Mouse (Mus musculus) lung, embryonic 16.5 days (tissue): ENCODE measurements around the gene Pla2g4b. TPM values are rescaled to one million over a fixed set of nuclear protein-coding genes. Genes with fewer than 3 reads are reported as not detected.
A peak's percentile ranks its signal among the peaks of the same experiment; 100 is the strongest.

Source experiments
- ATAC-seq: fragments of 200-750 bp; cut with Nextera tagmentation; 2 replicates; pipeline ENCODE4 v1.8.0; 2017; ENCODE audit warnings: low read depth, mild to moderate bottlenecking, moderate library complexity
- H3K27ac ChIP-seq: fragments of 300-500 bp; sonication (generic); 2 replicates; pipeline ENCODE4 v1.5.1; 2014; ENCODE audit warnings: mild to moderate bottlenecking, control low read depth, low read length
- H3K27me3 ChIP-seq: fragments of 300-500 bp; sonication (generic); 2 replicates; pipeline ENCODE4 v1.6.1; 2014; ENCODE audit warnings: low read depth, low read length, mixed read lengths; ENCODE audit not compliant: control insufficient read depth, insufficient read depth
- H3K36me3 ChIP-seq: fragments of 300-500 bp; sonication (generic); 2 replicates; pipeline ENCODE4 v1.6.1; 2014; ENCODE audit warnings: low read length; ENCODE audit not compliant: control insufficient read depth, insufficient read depth
- H3K4me1 ChIP-seq: fragments of 300-500 bp; sonication (generic); replicated peaks from 2 replicates; pipeline ENCODE4 v1.6.1; 2014; ENCODE audit warnings: low read length, mixed read lengths; ENCODE audit not compliant: control insufficient read depth, insufficient read depth
- H3K4me2 ChIP-seq: fragments of 300-500 bp; sonication (generic); 2 replicates; pipeline ENCODE4 v1.6.1; 2014; ENCODE audit warnings: low read depth, low read length, control low read depth
- H3K4me3 ChIP-seq: fragments of 300-500 bp; sonication (generic); 2 replicates; pipeline ENCODE4 v1.5.1; 2014; ENCODE audit warnings: mild to moderate bottlenecking, low read length, control low read depth
- H3K9ac ChIP-seq: fragments of 300-500 bp; sonication (generic); 2 replicates; pipeline ENCODE4 v1.6.1; 2014; ENCODE audit warnings: low read length, control low read depth
- H3K9me3 ChIP-seq: fragments of 300-500 bp; sonication (generic); 2 replicates; pipeline ENCODE4 v1.6.1; 2016; ENCODE audit warnings: low read length; ENCODE audit not compliant: control insufficient read depth
- WGBS: fragments of 180-500 bp; shearing (Covaris S2); extraction: QIAGEN DNeasy Blood & Tissue Kit; methylation state at CpG from one replicate; pipeline ENCODE4 v1.1.7; 2014; 5-methylcytosine and 5-hydroxymethylcytosine counted together
- polyA plus RNA-seq: library from polyadenylated mRNA; unstranded; fragments of >200 nt; fragmentation: Nextera tagmentation; extraction: Ambion mirVana; gene quantifications from 2 replicates; pipeline ENCODE4 v1.2.1, GENCODE M21; 2015

Pla2g4b gene
- polyA plus RNA-seq, 1 experiment from 2014 or later = 1.1 TPM

GRCm38 (mm10) chr2:119995391-119996281, 37.6 kb upstream of the Pla2g4b start:
- H3K27ac ChIP-seq = peak overlapping the region; percentile 94
- no peak overlapping the region for H3K4me2 ChIP-seq
- H3K9me3 ChIP-seq = no peaks in the 10 kb centered on the region
- peaks cover 20% of the 10 kb centered on the region for H3K4me1 ChIP-seq
- 28% methylated on average over 9 of the region's 9 CpGs for WGBS
- peak; percentile 62 for ATAC-seq
- no peak overlapping the region for H3K4me3 ChIP-seq
- H3K27me3 ChIP-seq = no peaks in the 10 kb centered on the region
- no peaks in the 10 kb centered on the region for H3K36me3 ChIP-seq
- H3K9ac ChIP-seq = peak overlapping the region; percentile 44

GRCm38 (mm10) chr2:119997354-119997753, 35.9 kb upstream of the Pla2g4b start:
- H3K4me3 ChIP-seq = no peak overlapping the region
- H3K27me3 ChIP-seq = no peaks in the 10 kb centered on the region
- H3K9ac ChIP-seq = no peak overlapping the region
- no peak overlapping the region for H3K27ac ChIP-seq
- no peaks in the 10 kb centered on the region for H3K36me3 ChIP-seq
- 82% methylated on average over 4 of the region's 4 CpGs for WGBS
- no peak overlapping the region for H3K4me2 ChIP-seq
- H3K9me3 ChIP-seq = no peaks in the 10 kb centered on the region
- no peak for ATAC-seq
- peaks cover 26% of the 10 kb centered on the region for H3K4me1 ChIP-seq

- Histone ChIP-seq H3K4me2 (no peak overlapping the region), H3K27me3 (no peaks in the 10 kb centered on the region), H3K36me3 (no peaks in the 10 kb centered on the region), H3K4me3 (no peak overlapping the region), H3K9me3 (no peaks in the 10 kb centered on the region), H3K27ac (no peak overlapping the region), H3K9ac (no peak overlapping the region), H3K4me1 (peaks cover 23% of the 10 kb centered on the region)
- no peak for ATAC-seq
- WGBS = 68% methylated on average over 2 of the region's 2 CpGs
Measured at GRCm38 (mm10) chr2:119999731-120000130, 33.5 kb upstream of the Pla2g4b start.

GRCm38 (mm10) chr2:120000882-120001584, 32.2 kb upstream of the Pla2g4b start:
- H3K9ac ChIP-seq = no peak overlapping the region
- no peaks in the 10 kb centered on the region for H3K27me3 ChIP-seq
- H3K9me3 ChIP-seq = no peaks in the 10 kb centered on the region
- H3K4me3 ChIP-seq = no peak overlapping the region
- peak overlapping the region; percentile 83 for H3K27ac ChIP-seq
- H3K36me3 ChIP-seq = no peaks in the 10 kb centered on the region
- WGBS = 47% methylated on average over 3 of the region's 3 CpGs
- peaks cover 10% of the 10 kb centered on the region for H3K4me1 ChIP-seq
- H3K4me2 ChIP-seq = no peak overlapping the region
- ATAC-seq = peak; percentile 90

- Histone ChIP-seq H3K36me3 (no peaks in the 10 kb centered on the region), H3K27ac (peak overlapping the region; percentile 83; the same call in 1 of the 2 replicates), H3K4me3 (no peak overlapping the region), H3K9me3 (no peaks in the 10 kb centered on the region), H3K27me3 (no peaks in the 10 kb centered on the region), H3K4me1 (peaks cover 7% of the 10 kb centered on the region; the same call in 1 of the 2 replicates), H3K4me2 (no peak overlapping the region), H3K9ac (no peak overlapping the region)
- 64% methylated on average over 4 of the region's 4 CpGs for WGBS
- ATAC-seq = no peak
Measured at GRCm38 (mm10) chr2:120001956-120002355, 31.3 kb upstream of the Pla2g4b start.

GRCm38 (mm10) chr2:120003970-120004369, 29.2 kb upstream of the Pla2g4b start:
- no peak overlapping the region for H3K27ac ChIP-seq
- H3K9ac ChIP-seq = no peak overlapping the region
- no peak overlapping the region for H3K4me2 ChIP-seq
- no peak overlapping the region for H3K4me3 ChIP-seq
- no peaks in the 10 kb centered on the region for H3K27me3 ChIP-seq
- peaks cover 7% of the 10 kb centered on the region; the same call in 1 of the 2 replicates for H3K4me1 ChIP-seq
- 69% methylated on average over 2 of the region's 2 CpGs for whole genome bisulfite sequencing
- H3K9me3 ChIP-seq = no peaks in the 10 kb centered on the region
- H3K36me3 ChIP-seq = no peaks in the 10 kb centered on the region
- no peak for ATAC-seq

GRCm38 (mm10) chr2:120006696-120007095, 26.5 kb upstream of the Pla2g4b start:
- Histone ChIP-seq H3K27me3 (no peaks in the 10 kb centered on the region), H3K4me3 (no peak overlapping the region)

GRCm38 (mm10) chr2:120007680-120008210, 25.5 kb upstream of the Pla2g4b start:
- Histone ChIP-seq H3K4me3 (no peak overlapping the region), H3K9ac (no peak overlapping the region), H3K9me3 (no peaks in the 10 kb centered on the region), H3K36me3 (no peaks in the 10 kb centered on the region), H3K27me3 (no peaks in the 10 kb centered on the region), H3K4me2 (no peak overlapping the region), H3K27ac (no peak overlapping the region), H3K4me1 (no peaks in the 10 kb centered on the region)
- 71% methylated on average over 4 of the region's 4 CpGs for WGBS
- ATAC-seq = no peak

More at GRCm38 (mm10) chr2:120006696-120007095, 26.5 kb upstream of the Pla2g4b start:
- H3K36me3 ChIP-seq = no peaks in the 10 kb centered on the region
- no peak overlapping the region for H3K27ac ChIP-seq
- H3K9me3 ChIP-seq = no peaks in the 10 kb centered on the region
- H3K4me2 ChIP-seq = no peak overlapping the region
- H3K9ac ChIP-seq = no peak overlapping the region
- 92% methylated on average over 7 of the region's 7 CpGs for WGBS
- H3K4me1 ChIP-seq = no peaks in the 10 kb centered on the region
- no peak for ATAC-seq

- H3K4me3 ChIP-seq = no peak overlapping the region
- H3K27ac ChIP-seq = no peak overlapping the region
- H3K4me2 ChIP-seq = no peak overlapping the region
- no peak for ATAC-seq
- no peaks in the 10 kb centered on the region for H3K27me3 ChIP-seq
- H3K9ac ChIP-seq = no peak overlapping the region
- H3K36me3 ChIP-seq = no peaks in the 10 kb centered on the region
- no peaks in the 10 kb centered on the region for H3K9me3 ChIP-seq
- 41% methylated on average over 4 of the region's 4 CpGs for WGBS
- no peaks in the 10 kb centered on the region for H3K4me1 ChIP-seq
Measured at GRCm38 (mm10) chr2:120008672-120009071, 24.5 kb upstream of the Pla2g4b start.
